Mouse (Mus musculus): ENCODE measurements around the gene Gpat3. TPM values are rescaled to one million over a fixed set of nuclear protein-coding genes. Genes with fewer than 3 reads are reported as not detected.

Gene Gpat3
- total and polyA plus RNA-seq, 2 experiments: 2.0 to 6.7 TPM

- no peak overlapping the region for H3K9ac ChIP-seq (ENCODE audit: low read depth, low read length)
- no peaks in the 10 kb centered on the region for H3K27me3 ChIP-seq (ENCODE audit: control insufficient read depth, insufficient read depth, low read length)
- peak overlapping the region; percentile 63; the same call in 1 of the 2 replicates for H3K4me3 ChIP-seq (ENCODE audit: insufficient read depth, low read depth, low read length)
- TF ChIP-seq CTCF (IDR thresholded peaks at IDR 0.05; ENCODE audit: low read depth, low read length) (no peak), POLR2A (IDR thresholded peaks at IDR 0.05; ENCODE audit: extremely low read depth, insufficient read depth, low read length) (no peak)
- H3K36me3 ChIP-seq (ENCODE audit: control insufficient read depth, insufficient read depth, low read length): no peaks in the 10 kb centered on the region
- WGBS: 12% methylated on average over 2 of the region's 2 CpGs
- no peak for DNase-seq (ENCODE audit: extremely low read depth, low read depth, low spot score)
- H3K79me2 ChIP-seq (ENCODE audit: control insufficient read depth, insufficient read depth, low read length): no peaks in the 10 kb centered on the region
- no peak overlapping the region for H3K27ac ChIP-seq (replicated peaks; ENCODE audit: insufficient read depth, low read depth, low read length)
- H3K4me1 ChIP-seq (ENCODE audit: control insufficient read depth, insufficient read depth, low read length): peaks cover 4% of the 10 kb centered on the region
Measured at GRCm38 (mm10) chr5:100847143-100847542, 1.6 kb downstream of the Gpat3 start.

GRCm38 (mm10) chr5:100853963-100854362 is 8.4 kb downstream of the Gpat3 start:
- Histone ChIP-seq H3K9ac (ENCODE audit: low read depth, low read length) (no peak overlapping the region), H3K27ac (replicated peaks; ENCODE audit: insufficient read depth, low read depth, low read length) (no peak overlapping the region), H3K4me3 (ENCODE audit: insufficient read depth, low read depth, low read length) (no peak overlapping the region), H3K36me3 (ENCODE audit: control insufficient read depth, insufficient read depth, low read length) (no peaks in the 10 kb centered on the region), H3K4me1 (ENCODE audit: control insufficient read depth, insufficient read depth, low read length) (no peaks in the 10 kb centered on the region), H3K79me2 (ENCODE audit: control insufficient read depth, insufficient read depth, low read length) (no peaks in the 10 kb centered on the region), H3K27me3 (ENCODE audit: control insufficient read depth, insufficient read depth, low read length) (no peaks in the 10 kb centered on the region)
- WGBS: 90% methylated on average over 4 of the region's 4 CpGs
- TF ChIP-seq POLR2A (IDR thresholded peaks at IDR 0.05; ENCODE audit: extremely low read depth, insufficient read depth, low read length) (no peak), CTCF (IDR thresholded peaks at IDR 0.05; ENCODE audit: low read depth, low read length) (no peak)
- no peak for DNase-seq (ENCODE audit: extremely low read depth, low read depth, low spot score)

DNA sequence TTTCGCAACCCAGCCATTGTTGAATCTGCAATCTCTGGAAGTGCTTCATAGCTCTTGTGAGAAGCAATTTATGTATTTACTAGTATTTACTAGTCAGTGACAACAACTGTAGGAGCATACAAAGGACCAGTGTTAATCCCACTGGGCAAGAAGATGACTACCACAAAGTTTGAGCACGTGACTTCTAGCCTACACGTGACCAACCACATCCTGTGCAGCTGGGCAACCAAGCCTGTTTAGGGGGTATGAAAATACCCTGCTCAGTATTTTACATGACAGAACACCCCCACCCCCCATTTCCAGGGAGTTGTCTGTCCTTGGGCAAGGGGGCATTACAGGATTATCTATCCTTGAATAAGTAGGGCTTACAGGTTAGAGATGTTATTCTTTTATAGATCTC is 11.0 kb downstream of the Gpat3 start:
- Histone ChIP-seq H3K79me2 (ENCODE audit: control insufficient read depth, insufficient read depth, low read length) (no peaks in the 10 kb centered on the region), H3K36me3 (ENCODE audit: control insufficient read depth, insufficient read depth, low read length) (no peaks in the 10 kb centered on the region), H3K27me3 (ENCODE audit: control insufficient read depth, insufficient read depth, low read length) (no peaks in the 10 kb centered on the region), H3K4me3 (ENCODE audit: insufficient read depth, low read depth, low read length) (no peak overlapping the region), H3K9ac (ENCODE audit: low read depth, low read length) (no peak overlapping the region), H3K4me1 (ENCODE audit: control insufficient read depth, insufficient read depth, low read length) (peaks cover 3% of the 10 kb centered on the region; the same call in 1 of the 2 replicates), H3K27ac (replicated peaks; ENCODE audit: insufficient read depth, low read depth, low read length) (no peak overlapping the region)
- 94% methylated on average over 3 of the region's 3 CpGs for WGBS
- no peak for DNase-seq (ENCODE audit: extremely low read depth, low read depth, low spot score)
- TF ChIP-seq POLR2A (IDR thresholded peaks at IDR 0.05; ENCODE audit: extremely low read depth, insufficient read depth, low read length): no peak
- TF ChIP-seq CTCF (IDR thresholded peaks at IDR 0.05; ENCODE audit: low read depth, low read length): no peak

GRCm38 (mm10) chr5:100860417-100861053 is 15.0 kb downstream of the Gpat3 start:
- Histone ChIP-seq H3K27ac (replicated peaks; ENCODE audit: insufficient read depth, low read depth, low read length) (no peak overlapping the region), H3K9ac (ENCODE audit: low read depth, low read length) (no peak overlapping the region), H3K79me2 (ENCODE audit: control insufficient read depth, insufficient read depth, low read length) (no peaks in the 10 kb centered on the region), H3K36me3 (ENCODE audit: control insufficient read depth, insufficient read depth, low read length) (no peaks in the 10 kb centered on the region), H3K4me1 (ENCODE audit: control insufficient read depth, insufficient read depth, low read length) (peaks cover 10% of the 10 kb centered on the region), H3K27me3 (ENCODE audit: control insufficient read depth, insufficient read depth, low read length) (no peaks in the 10 kb centered on the region), H3K4me3 (ENCODE audit: insufficient read depth, low read depth, low read length) (no peak overlapping the region)
- peak; percentile 100 for DNase-seq (ENCODE audit: extremely low read depth, low read depth, low spot score)
- WGBS: 15% methylated on average over 12 of the region's 12 CpGs
- TF ChIP-seq POLR2A (IDR thresholded peaks at IDR 0.05; ENCODE audit: extremely low read depth, insufficient read depth, low read length) (no peak), CTCF (IDR thresholded peaks at IDR 0.05; ENCODE audit: low read depth, low read length) (no peak)

- Histone ChIP-seq H3K79me2 (ENCODE audit: control insufficient read depth, insufficient read depth, low read length) (no peaks in the 10 kb centered on the region), H3K27me3 (ENCODE audit: control insufficient read depth, insufficient read depth, low read length) (no peaks in the 10 kb centered on the region), H3K36me3 (ENCODE audit: control insufficient read depth, insufficient read depth, low read length) (no peaks in the 10 kb centered on the region), H3K27ac (replicated peaks; ENCODE audit: insufficient read depth, low read depth, low read length) (no peak overlapping the region), H3K9ac (ENCODE audit: low read depth, low read length) (no peak overlapping the region), H3K4me3 (ENCODE audit: insufficient read depth, low read depth, low read length) (no peak overlapping the region), H3K4me1 (ENCODE audit: control insufficient read depth, insufficient read depth, low read length) (peaks cover 10% of the 10 kb centered on the region)
- TF ChIP-seq POLR2A (IDR thresholded peaks at IDR 0.05; ENCODE audit: extremely low read depth, insufficient read depth, low read length): no peak
- no peak for TF ChIP-seq CTCF (IDR thresholded peaks at IDR 0.05; ENCODE audit: low read depth, low read length)
- 46% methylated on average over 4 of the region's 4 CpGs for WGBS
- no peak for DNase-seq (ENCODE audit: extremely low read depth, low read depth, low spot score)
Measured at GRCm38 (mm10) chr5:100861140-100861539, 15.6 kb downstream of the Gpat3 start.

DNA sequence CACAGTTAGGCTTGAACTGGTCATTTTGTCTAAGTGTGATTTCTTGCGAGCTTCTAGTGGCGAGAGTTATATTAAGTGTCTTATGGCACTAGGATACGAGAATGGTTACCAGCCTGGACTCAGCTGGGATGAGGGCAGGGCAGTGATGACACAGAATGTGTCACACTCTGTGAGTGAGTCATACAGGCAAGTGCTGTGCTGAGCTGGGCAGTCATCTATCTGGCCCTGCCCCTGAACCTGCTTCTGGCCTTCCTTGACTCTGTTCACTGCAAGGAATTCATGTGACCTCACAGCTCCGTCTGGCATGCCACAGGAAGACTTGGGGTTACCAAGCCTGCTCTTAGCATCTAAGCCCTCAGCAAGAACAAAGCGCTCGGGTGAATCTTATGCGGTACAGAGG is 16.3 kb downstream of the Gpat3 start:
- no peaks in the 10 kb centered on the region for H3K27me3 ChIP-seq (ENCODE audit: control insufficient read depth, insufficient read depth, low read length)
- no peak overlapping the region for H3K27ac ChIP-seq (replicated peaks; ENCODE audit: insufficient read depth, low read depth, low read length)
- WGBS: 79% methylated on average over 7 of the region's 7 CpGs
- H3K9ac ChIP-seq (ENCODE audit: low read depth, low read length): no peak overlapping the region
- no peak for TF ChIP-seq CTCF (IDR thresholded peaks at IDR 0.05; ENCODE audit: low read depth, low read length)
- no peak for TF ChIP-seq POLR2A (IDR thresholded peaks at IDR 0.05; ENCODE audit: extremely low read depth, insufficient read depth, low read length)
- no peaks in the 10 kb centered on the region for H3K36me3 ChIP-seq (ENCODE audit: control insufficient read depth, insufficient read depth, low read length)
- H3K4me3 ChIP-seq (ENCODE audit: insufficient read depth, low read depth, low read length): no peak overlapping the region
- H3K4me1 ChIP-seq (ENCODE audit: control insufficient read depth, insufficient read depth, low read length): peaks cover 10% of the 10 kb centered on the region
- DNase-seq (ENCODE audit: extremely low read depth, low read depth, low spot score): no peak
- H3K79me2 ChIP-seq (ENCODE audit: control insufficient read depth, insufficient read depth, low read length): no peaks in the 10 kb centered on the region
